Mouse (Mus musculus) central nervous system, embryonic 11.5 days (tissue): ENCODE measurements around the gene Elmod1. TPM values are rescaled to one million over a fixed set of nuclear protein-coding genes. Genes with fewer than 3 reads are reported as not detected.

Experiments used
- polyA plus RNA-seq: library from polyadenylated mRNA; depleted of rRNA; stranded (reverse); fragments of >200 nt; gene quantifications from 2 replicates; pipeline ENCODE4 v1.2.3, GENCODE M21; 2012; rRNA removed

Gene Elmod1
- polyA plus RNA-seq = 4.4 and 6.6 TPM in 2 replicates

GRCm38 (mm10) chr9:53975122-53975518 is at the start of gene Elmod1:
Gene Elmod1, minus strand, starts transcription at chr9:53975301.

Other genes starting within 250 kb of the Elmod1 start
- gene Slc35f2, start 203.8 kb downstream of the Elmod1 start, polyA plus RNA-seq = 2.1 and 3.3 TPM in 2 replicates
- 2.6 TPM in 1 of 2 replicates, not detected in the other for gene Sln, start 125.1 kb downstream of the Elmod1 start, polyA plus RNA-seq
- 0.08 and 0.14 TPM in 2 replicates for gene Tnfaip8l3, start 93.1 kb upstream of the Elmod1 start, polyA plus RNA-seq